Mouse (Mus musculus) heart, postnatal 4 days (tissue): ENCODE results near the gene Cnpy2. TPM values are rescaled to one million over a fixed set of nuclear protein-coding genes. Genes with fewer than 3 reads are reported as not detected.
A peak's percentile ranks its signal among the peaks of the same experiment; 100 is the strongest.
"Not testable (repeated sequence)": the region's sequence is repeated elsewhere in the genome, so short reads cannot be mapped to it uniquely, and the experiment has no call there.

Experiments
- DNase-seq: peaks from one replicate; pipeline ENCODE4 v3.0.0; 2021
- total RNA-seq, 2 experiments: library from RNA; stranded (reverse); gene quantifications; 2 replicates each; pipeline ENCODE4 v1.2.3; 2021

Gene Cnpy2
- total RNA-seq, 2 experiments from 2014 or later: 92.1 to 100 TPM

GRCm38 (mm10) chr10:128315578-128315977 lies 6.7 kb upstream of the Cnpy2 start:
- DNase-seq: no peak

- no peak for DNase-seq
Observed at GRCm38 (mm10) chr10:128321641-128322040, 618 bp upstream of the Cnpy2 start.

GRCm38 (mm10) chr10:128323516-128323915 lies 1.3 kb downstream of the Cnpy2 start:
- DNase-seq: no peak

GRCm38 (mm10) chr10:128326825-128327224 lies 4.6 kb downstream of the Cnpy2 start:
- DNase-seq: no peak

GRCm38 (mm10) chr10:128327610-128328009 lies 5.4 kb downstream of the Cnpy2 start:
- no peak for DNase-seq

- DNase-seq: not testable (repeated sequence)
Observed at GRCm38 (mm10) chr10:128332358-128333249, 10.3 kb downstream of the Cnpy2 start.

GRCm38 (mm10) chr10:128335582-128335981 lies 13.3 kb downstream of the Cnpy2 start:
- DNase-seq: peak; percentile 87

GRCm38 (mm10) chr10:128336195-128336594 lies 13.9 kb downstream of the Cnpy2 start:
- DNase-seq: no peak

- no peak for DNase-seq
Observed at GRCm38 (mm10) chr10:128336597-128336996, 14.3 kb downstream of the Cnpy2 start.

- peak; percentile 98 for DNase-seq
Observed at GRCm38 (mm10) chr10:128337306-128338181, 15.3 kb downstream of the Cnpy2 start, which contains the start of gene Cs. TSS of gene Cs (plus strand) at chr10:128337734.

GRCm38 (mm10) chr10:128338415-128338814 lies 16.2 kb downstream of the Cnpy2 start:
- no peak for DNase-seq

GRCm38 (mm10) chr10:128338948-128339347 lies 16.7 kb downstream of the Cnpy2 start:
- DNase-seq: no peak

GRCm38 (mm10) chr10:128340257-128340656 lies 18.0 kb downstream of the Cnpy2 start:
- no peak for DNase-seq

GRCm38 (mm10) chr10:128343436-128343835 lies 21.2 kb downstream of the Cnpy2 start:
- no peak for DNase-seq

GRCm38 (mm10) chr10:128344568-128345275 lies 22.5 kb downstream of the Cnpy2 start:
- DNase-seq: peak; percentile 80

- no peak for DNase-seq
Observed at GRCm38 (mm10) chr10:128347541-128347940, 25.3 kb downstream of the Cnpy2 start.

- peak; percentile 71 for DNase-seq
Observed at GRCm38 (mm10) chr10:128358796-128359195, 36.5 kb downstream of the Cnpy2 start.

GRCm38 (mm10) chr10:128359226-128359625 lies 37.0 kb downstream of the Cnpy2 start:
- DNase-seq: no peak

- no peak for DNase-seq
Observed at GRCm38 (mm10) chr10:128361836-128362235, 39.6 kb downstream of the Cnpy2 start.

- peak; percentile 42 for DNase-seq
Observed at GRCm38 (mm10) chr10:128362568-128362967, 40.3 kb downstream of the Cnpy2 start.

GRCm38 (mm10) chr10:128367899-128368401 lies 45.7 kb downstream of the Cnpy2 start:
- no peak for DNase-seq
